Mouse (Mus musculus) bone marrow, adult 2 months (tissue): ENCODE results near the gene Birc5.

Experiments used
- CTCF ChIP-seq: fragments of 200-500 bp; IDR thresholded peaks from 2 replicates; pipeline ENCODE4 v1.5.1; 2011; ENCODE audit warnings: low read length, control low read depth; ENCODE audit not compliant: control insufficient read depth, insufficient read depth
- POLR2A ChIP-seq: fragments of 200-500 bp; IDR thresholded peaks from 2 replicates; pipeline ENCODE4 v1.6.1; 2011; ENCODE audit warnings: low read depth, mild to moderate bottlenecking, control low read depth, low read length, borderline replicate concordance; ENCODE audit not compliant: control insufficient read depth

GRCm38 (mm10) chr11:117844997-117845396, 4.1 kb upstream of the Birc5 start:
- no peak for TF ChIP-seq CTCF
- no peak for TF ChIP-seq POLR2A
